Mouse (Mus musculus): Measurements from ENCODE around the gene Irf2.
A peak's percentile ranks its signal among the peaks of the same experiment; 100 is the strongest.
"Not testable (repeated sequence)": the region's sequence is repeated elsewhere in the genome, so short reads cannot be mapped to it uniquely, and the experiment has no call there.

Gene Irf2

DNA sequence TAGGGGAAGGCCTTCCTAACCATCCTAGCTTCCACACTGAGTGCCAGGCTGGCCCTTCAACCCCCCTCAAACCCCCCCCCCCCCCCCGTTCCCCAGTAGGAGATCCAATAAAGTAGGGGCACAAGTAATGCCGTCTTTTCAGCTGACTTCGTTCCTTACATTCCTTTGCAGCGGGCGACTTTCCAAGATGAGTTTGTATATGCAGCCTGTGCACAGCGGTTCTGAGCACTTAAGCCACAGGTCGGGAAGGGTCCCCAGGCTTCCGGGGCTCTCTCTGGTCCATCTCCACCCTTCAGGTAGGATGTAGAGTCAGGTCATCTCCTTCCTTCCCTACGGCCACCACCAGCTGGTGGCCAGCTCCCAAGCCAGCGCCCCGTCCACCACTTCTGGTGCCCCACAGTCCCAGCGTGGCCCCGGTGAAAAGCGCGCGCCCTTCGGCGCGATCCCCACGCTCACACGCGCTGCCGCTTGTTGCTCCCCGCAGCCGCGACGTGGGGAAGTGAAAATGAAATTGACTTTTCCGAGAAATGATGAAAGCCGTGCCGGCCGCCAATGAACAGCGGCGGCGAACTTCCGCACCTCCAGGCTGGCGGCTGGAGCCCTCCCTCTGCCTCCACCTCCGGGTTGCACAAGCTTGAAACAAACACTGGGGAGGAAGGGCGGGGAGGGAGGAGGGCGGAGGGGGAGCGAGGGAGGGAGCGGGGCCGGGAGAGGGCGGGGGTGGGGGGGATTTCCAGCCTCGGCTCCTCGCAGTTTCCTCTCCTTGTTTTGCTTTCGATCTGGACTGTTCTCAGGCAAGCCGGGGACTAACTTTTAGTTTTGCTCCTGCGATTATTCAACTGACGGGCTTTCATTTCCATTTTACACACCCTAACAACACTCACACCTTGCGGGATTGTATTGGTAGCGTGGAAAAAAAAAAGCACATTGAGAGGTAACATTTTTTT, at the start of gene Irf2:
Irf2 (plus strand) TSS at position 730 of the 947 bp plus-strand sequence.
- peak; percentile 75 for DNase-seq

DNA sequence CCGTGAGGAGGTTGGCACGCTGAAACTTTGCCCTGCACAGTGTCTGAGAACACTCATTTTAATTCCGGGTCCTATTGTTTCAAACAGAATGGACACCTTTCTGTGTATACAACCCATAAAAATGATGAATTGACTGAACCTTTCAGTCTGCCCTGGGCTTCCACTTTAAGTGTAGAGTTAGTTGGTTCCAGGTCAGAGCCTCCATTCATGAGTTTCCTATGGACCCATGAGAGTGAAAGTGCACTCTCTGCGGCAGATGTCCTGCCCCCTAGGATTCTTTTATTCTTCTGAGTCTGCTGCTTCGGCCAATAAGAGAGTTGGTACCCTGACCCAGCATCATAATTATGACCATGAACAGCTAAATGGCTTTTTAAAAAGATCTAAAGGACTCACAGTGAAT, 49.4 kb upstream of the Irf2 start:
- no peak for DNase-seq

DNA sequence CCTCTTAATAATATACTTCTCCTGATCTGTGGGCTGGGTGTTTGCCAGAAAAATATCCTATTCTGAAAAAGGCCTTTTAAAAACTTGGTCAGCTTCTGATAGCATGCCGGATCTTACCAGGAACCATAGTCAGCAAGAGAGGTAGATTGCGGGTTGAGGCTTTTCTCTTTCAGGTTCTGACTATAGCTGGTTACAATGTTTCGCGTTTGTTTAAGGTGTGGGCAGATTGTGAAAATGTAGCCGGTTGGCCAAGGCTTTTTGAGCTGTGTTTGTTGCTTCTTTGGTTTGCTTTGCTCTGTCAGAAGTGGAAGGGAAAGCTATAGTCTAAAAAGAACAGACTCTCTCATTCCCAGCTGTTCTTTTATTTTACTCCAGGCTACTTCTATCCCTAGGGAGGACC, 49.0 kb upstream of the Irf2 start:
- no peak for DNase-seq

DNA sequence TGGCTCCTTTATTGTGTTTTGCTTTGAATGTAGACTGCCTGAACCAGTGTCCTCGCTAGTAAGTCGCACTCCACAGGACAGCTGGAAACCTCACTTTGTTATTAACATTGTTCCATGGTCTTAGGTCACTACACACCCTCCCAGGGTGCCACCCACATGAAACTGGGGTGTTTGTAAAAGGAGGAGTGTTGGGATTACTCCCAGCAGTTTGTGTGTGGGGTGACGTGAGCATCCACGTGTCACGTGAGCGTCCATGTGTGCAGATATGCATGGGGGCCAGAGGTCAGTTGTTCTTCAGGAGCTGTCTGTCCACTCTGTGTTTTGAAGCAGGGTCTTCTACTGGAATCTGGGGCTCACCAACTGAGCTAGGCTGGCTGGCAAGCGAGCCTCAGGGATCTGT, 48.2 kb upstream of the Irf2 start:
- DNase-seq: no peak

DNA sequence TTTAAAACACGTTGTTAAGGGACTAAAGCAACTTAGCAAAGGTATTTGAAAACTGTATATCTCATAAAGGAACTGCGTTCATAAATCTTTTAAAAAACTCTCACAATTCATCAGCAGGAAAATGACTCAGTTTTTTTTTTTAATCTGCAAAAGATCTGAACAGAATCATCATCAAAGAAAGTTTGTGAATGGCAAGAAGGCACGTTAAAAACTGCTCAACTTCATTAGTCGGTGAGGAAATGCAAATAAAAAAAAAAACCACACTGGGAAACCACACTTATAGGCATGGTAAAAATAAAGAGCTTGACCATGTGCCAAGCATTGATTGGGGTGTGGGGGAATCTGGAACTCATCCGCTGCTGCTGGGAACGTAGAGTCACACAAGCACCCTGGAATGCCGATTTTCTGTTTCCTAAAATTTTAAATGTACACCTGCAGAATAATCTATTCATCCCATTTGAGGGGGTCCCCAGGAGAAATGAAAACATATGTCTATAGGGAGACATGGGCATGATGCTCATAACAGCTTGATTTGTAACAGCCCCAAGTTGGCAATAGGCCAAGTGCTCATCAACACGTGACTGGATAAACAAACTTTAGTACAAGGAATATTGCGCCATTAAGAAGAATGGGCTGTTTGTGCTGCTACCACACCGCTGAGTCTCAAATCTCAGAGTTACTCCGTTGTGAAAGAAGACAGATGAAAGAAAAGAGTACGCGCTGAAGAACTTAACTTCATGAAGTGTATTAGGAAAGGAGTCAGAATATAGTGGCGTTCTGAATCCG, 43.1 kb upstream of the Irf2 start:
- no peak for DNase-seq

DNA sequence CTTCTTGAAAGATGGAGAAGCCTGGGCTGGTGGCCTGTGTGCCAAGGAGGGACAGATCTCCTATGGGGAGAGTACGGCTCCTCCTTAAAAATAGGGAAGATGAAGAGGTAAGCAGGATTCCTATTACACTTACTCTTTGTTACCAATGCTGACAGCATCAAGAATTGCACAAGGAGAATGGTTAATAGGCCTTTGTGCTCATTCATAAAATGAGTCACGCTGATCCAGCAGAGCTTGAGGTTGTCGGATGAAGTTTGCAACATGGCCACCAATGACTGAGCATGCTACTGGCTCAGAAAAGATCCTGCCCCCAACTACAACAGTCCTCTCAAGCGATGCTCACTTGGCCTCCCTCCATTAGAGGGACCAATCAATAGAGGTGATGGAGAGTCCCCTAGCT, 42.0 kb upstream of the Irf2 start:
- no peak for DNase-seq

DNA sequence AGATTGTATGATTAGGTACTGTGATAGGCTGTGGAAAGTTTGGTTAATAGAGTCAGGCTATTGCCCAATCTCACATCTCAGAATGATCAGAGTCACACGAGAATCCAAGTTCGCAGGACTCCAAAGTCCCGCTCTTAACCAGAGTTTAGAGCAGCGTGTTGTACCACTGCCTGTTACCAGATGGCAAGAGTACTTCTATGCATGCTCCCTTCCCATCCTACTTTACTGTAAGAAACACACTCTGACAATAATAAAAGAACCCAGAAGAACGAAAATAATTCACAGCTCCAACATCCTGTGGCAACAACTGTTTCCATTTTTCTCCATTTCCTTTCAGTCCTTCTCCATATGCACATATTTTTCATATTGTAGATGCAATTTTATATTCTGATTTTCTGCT, 41.4 kb upstream of the Irf2 start:
- DNase-seq: no peak

DNA sequence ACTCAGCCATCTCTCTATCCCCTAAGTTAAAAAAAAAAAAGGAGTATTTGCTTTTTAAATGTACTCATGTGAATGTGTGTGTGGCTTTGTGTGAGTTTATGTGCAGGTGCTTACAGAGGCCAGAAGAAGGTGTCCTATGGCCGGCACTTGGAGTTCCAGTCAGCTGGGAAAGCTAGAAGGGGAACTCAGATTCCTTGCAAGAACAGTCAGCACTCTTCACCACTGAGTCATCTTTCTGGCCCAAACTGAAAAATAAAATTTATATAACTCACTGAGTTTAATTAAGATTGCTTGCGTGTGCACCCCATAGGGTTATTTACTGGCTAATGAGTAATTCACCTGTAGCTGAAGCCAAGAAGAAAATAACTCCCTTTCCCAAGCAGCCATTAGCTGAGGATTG, 34.4 kb upstream of the Irf2 start:
- DNase-seq: no peak

DNA sequence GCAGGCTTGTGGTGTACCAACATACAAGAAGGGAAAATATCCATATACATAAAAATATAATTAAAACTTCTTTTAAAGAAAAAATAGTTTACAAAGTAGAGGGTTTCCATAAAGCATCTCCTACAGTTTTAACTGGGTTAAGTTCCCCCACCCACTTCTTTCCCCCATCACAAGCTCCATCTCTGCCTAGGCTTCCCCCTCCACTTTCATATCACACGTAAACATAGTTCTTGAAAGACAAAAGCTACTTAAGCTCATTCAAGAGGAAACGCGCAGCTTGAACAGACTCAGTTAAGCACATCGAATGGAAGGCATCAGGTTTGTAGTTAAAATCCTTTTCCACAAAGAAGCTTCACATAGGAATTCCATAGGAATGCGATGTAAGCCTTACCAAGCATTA, 32.8 kb upstream of the Irf2 start:
- DNase-seq: no peak

DNA sequence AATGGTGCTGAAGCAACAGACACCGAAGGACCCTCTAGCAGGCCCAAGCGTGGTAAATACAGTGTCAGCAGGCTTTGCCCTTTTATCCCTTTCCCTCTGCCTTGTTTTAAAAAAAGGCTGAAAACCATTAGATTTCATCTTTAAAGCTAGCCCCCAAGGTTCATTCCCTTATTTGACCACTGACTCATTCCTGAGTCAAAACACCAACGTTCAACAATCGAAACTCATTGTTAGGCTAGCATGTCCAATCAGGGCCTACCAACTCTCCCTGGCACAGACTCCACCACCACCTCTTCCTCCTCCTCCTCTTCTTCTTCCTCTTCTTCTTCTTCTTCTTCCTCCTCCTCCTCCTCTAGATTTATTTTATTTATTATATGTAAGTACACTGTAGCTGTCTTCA, 30.2 kb upstream of the Irf2 start:
- DNase-seq: no peak

DNA sequence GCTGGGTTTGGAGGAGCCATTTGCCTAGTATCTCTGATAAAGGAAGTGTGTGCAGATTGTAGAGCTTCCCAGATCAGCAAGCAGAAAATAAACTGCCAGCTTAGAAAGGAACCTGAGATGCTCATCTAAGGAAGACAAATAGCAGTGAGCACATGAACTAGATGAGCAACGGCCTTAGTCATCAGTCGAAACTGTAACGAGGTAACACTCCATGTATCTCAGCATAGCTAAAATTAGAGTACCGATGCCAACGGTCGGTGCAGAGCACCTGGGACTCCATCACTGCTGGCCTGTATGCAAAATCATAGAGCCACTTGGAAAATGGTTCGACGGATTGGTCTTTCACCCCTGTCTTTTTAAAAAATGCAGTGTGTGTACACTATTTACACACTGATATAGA, 29.2 kb upstream of the Irf2 start:
- DNase-seq: no peak

DNA sequence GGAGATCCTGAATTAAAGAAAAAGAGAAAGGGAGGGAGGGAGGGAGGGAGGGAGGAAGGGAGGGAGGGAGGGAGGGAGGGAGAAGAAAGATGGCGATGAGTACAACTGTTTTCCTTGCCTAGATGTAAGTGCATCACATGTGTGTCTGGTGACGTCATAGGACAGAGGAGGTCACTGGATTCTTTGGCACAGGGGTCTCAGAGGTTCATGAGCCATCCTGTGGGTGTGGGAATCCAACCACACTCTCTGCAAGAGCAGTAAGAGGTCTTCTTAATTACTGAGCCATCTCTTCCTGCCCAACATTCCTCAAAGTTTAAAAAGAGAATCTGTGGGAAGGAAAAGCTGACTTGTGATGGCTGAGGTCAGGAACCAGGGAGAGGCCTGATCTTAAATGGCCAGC, 28.0 kb upstream of the Irf2 start:
- DNase-seq: no peak

DNA sequence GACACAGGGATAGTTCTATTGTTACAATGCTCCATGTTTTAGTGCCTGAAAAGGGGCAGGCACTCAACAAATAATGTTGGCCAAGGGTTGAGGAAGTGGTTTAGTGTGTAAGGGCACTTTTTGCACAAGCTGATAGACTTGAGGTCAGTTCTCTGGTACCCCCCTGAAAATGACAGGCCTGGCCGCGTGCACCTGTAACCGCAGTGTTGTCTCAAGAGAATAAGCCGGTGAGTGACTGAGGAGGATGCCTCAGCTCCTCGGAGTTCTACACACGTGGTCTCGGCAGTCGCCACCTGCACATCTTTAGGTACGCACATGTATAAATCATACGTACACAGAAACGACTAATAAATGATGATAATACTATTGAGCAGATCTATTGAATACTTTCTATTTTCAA, 26.4 kb upstream of the Irf2 start:
- DNase-seq: no peak

DNA sequence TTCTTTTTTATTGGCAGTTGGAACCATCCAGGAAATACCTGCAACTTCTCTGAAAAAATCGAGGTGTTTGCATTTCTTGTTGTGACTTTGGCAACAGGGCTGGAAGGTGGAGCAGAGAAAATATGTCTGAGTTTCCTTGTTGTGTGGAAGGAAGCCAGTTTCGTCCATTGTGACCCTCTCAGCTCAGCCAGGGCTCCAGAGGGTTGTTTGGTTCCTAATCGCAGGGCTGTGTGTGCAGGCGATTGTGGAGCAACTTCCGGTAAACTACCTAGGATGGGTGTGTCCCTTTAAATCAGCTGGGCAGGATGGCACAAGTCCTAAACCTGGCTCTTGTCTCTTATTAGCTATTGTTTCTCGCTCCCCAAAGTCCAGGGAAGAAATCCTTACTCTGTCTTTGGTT, 25.7 kb upstream of the Irf2 start:
- no peak for DNase-seq

DNA sequence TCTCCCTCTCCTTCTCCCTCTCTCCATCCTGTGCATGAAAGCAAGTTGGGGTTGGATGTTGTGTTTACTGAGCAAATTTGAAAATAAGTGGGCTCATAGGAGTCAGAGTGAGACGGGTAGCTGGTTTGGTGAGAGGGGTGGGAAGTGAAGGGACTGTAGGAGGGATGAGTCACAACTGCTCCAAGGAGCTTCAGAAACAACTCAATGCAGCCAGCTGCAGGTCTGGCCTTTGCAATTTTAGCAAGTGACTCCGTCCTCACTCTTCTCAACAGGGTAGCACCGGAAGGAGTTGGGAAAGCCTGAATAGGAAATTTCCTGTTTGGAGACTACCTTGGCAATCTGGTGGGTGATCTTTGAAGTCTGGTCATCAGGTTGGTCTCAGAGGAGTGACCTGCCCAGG, 25.1 kb upstream of the Irf2 start:
- DNase-seq: no peak

DNA sequence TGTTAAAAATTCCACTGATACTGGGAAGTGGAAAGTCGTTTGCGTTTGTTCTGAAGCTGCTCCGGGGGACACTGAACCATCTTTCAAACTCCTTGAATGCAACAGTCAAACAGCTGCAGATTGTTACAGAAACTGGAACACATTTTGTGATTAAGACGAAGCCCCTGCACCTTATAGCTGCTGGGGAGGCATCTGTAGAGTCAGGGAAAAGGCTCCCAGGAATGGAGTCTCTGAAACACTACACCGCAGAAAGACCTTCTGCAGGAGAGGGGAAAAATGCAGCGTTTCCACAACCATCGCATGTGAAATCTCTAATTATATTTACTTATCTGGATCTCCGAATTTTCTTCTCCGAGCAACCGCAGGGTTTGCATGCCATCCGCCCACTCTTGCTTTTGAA, 23.1 kb upstream of the Irf2 start:
- DNase-seq: no peak

DNA sequence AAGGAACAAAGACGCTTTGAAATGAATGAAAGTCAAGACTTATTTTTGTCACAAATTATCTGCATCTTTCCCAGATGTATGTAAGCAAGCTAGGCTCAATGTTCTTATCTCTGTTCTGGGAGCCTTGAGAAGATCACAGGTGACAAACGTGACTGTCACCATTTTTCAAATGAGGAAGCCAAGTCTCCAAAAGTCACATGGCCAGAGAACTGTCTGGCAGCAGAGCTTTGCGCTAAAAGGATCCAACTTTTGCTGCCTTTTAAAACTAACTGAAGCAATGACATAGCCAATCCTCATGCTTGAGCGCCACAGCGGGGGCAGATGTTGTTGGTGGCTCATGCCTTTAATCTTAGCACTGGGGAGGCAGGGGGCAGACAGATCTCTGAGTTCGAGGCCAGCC, 22.4 kb upstream of the Irf2 start:
- no peak for DNase-seq

DNA sequence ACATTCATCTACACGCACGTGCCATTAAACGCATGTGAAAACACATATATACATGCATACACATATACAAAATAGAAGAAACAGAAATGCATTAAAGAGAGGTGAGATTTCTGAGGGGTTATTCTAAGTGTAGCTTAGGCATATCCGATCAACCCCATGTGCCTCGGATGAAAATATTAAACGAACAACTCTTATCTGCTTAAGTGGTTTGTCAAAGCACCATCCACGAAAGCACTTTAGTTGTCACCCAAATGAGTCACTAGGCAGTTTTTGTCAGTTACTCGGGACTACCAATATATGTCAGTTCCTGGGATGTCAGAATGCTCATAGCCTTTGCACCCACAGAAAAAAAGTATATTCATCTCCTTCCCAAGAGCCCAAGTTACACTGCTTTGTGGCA, 21.2 kb upstream of the Irf2 start:
- DNase-seq: no peak

DNA sequence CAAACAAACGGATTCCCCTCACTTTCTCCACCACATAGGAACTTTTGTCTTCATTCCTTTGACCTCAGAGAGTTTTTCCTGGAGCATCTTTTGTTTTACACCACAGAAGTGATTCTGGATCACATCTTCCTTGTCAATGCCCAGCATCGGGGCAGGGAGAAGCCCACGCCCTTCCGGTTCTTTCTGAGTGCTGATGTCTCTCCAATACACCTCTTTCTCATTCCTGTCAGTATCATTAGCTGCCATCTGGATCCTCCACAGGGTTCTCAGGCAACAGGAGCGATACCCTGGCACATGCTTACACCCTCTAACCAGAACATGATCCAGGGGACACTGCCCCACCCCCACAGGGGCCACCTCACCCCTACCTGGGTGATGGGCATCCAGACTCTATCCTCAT, 20.8 kb upstream of the Irf2 start:
- no peak for DNase-seq

DNA sequence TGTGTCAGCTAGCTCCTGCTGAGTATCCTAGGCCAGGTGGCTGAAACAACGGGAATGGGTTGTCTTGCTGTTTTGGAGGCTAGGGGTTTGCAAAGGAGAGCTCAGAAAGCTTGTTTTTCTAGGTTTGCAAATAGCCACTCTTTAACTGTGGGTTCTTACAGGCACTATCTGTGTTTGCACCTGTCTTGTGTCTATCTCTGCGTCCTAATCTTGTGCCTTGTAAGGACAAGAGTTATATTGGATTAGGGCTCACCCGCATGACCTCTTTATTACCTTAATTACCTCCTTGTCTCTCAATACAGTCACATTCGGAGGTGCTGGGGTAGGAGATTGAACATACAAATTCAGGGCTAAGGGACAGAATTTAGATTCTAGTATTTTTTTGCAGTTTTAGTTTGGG, 18.9 kb upstream of the Irf2 start:
- no peak for DNase-seq

DNA sequence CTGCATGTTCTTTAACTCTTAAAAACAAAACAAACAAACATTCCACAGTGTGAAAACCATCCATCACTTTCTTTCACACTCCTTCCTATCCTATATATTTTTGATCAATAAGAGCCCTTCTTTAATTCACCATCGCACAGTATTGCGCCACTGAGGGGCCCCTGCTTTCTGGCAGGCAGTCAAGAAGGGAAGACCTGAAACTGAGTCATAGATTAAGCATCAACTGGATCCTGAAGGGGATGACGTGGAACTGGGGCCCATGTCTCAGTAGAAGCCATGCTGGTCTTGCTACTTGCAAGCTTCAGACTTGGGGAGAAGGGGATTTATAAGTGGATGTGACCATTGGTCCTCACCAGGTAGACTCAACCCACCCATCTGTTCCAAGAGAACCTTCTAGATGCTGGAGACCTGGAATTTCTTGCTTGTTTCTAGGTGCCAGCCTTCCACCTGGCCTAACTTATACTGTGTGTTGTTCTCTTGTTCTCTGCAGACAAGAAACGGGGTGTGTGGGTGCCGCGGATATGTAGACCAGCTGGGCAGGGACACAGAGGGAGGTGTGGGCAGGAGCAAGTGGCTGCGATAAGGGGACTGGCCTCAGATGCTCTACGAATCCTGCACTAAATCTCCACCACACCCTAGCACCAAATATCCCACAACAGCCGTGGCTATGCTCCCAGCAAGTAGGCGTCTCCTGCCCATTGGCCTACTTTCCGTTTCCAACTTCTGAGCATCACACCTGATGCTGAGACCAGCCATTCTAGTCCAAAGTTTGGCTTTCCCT, 18.3 kb upstream of the Irf2 start:
- no peak for DNase-seq

DNA sequence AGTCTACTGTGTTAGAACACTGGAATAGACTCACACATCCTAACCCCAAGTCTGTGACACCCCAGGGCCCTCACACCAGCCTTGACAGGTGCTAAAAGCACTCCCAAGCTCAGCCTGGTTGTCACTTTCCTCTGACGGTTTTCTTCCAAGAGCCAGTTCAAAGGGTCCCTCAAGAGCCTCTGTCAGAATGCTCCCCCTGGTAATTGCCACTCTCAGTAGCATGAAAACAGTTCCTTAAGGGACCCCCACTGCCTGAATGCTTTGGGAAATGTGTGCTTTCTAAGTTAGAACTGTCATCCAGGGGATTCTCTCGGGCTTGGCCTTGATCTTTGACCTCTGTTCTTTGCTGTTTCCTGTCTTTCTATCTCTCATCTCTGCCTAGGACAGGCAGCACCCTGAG, 17.0 kb upstream of the Irf2 start:
- no peak for DNase-seq

DNA sequence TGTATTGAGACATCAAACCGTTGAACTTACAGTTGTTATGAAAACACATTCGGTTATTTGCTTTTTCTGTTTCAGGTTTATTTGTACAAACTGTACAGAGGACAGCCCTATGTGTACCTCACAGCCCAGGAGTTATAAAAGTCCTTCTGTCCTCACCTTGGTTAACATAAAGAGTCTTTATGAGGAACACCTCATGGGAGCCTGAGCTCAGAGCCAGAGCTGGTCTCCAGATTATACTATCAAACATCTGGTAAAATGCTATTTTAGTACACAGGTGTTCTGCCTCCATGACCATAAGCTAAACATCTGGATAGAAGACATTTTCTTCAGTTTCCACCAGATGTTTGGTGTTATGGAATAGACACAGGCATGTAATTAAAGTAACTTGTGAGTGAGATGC, 13.1 kb upstream of the Irf2 start:
- DNase-seq: no peak

DNA sequence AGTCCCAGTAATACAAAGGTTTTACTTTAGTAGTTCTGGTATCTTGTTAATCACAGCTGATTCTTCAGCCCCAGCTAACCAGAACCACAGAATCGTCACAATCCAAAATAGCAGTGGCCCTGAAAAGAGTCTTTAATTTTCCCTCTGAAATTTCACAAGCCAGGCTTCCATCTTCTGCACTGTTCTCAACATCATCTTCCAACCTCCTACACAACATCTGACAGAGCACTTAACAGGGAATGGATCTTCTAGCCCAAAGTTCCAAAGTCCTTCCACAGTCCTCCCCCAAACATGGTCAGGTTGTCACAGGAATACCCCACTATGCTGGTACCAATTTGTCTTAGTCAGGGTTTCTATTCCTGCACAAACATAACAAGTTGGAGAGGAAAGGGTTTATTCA, 9.9 kb upstream of the Irf2 start:
- not testable (repeated sequence) for DNase-seq
